Mouse (Mus musculus): ENCODE results near the gene Tmem41a.
"Not testable (repeated sequence)": the region's sequence is repeated elsewhere in the genome, so short reads cannot be mapped to it uniquely, and the experiment has no call there.

Tmem41a gene
- long read RNA-seq, experiment 1, transcript Tmem41a-201 (5 exons, 1,360 nt): major isoform, 18 of 26 reads
- long read RNA-seq, experiment 1, partial matches to known transcripts: 2 of 26 reads
- long read RNA-seq, experiment 1, other reads (novel, unspliced or antisense): 2 of 26 reads
- long read RNA-seq, experiment 2, transcript Tmem41a-202 (4 exons, 1,184 nt): minor isoform, 5 of 24 reads
- long read RNA-seq, experiment 2, transcript Tmem41a-201 (5 exons, 1,360 nt): major isoform, 18 of 24 reads
- long read RNA-seq, experiment 2, partial matches to known transcripts: 1 of 24 reads
- long read RNA-seq, experiment 2, other reads (novel, unspliced or antisense): 0 of 24 reads

DNA sequence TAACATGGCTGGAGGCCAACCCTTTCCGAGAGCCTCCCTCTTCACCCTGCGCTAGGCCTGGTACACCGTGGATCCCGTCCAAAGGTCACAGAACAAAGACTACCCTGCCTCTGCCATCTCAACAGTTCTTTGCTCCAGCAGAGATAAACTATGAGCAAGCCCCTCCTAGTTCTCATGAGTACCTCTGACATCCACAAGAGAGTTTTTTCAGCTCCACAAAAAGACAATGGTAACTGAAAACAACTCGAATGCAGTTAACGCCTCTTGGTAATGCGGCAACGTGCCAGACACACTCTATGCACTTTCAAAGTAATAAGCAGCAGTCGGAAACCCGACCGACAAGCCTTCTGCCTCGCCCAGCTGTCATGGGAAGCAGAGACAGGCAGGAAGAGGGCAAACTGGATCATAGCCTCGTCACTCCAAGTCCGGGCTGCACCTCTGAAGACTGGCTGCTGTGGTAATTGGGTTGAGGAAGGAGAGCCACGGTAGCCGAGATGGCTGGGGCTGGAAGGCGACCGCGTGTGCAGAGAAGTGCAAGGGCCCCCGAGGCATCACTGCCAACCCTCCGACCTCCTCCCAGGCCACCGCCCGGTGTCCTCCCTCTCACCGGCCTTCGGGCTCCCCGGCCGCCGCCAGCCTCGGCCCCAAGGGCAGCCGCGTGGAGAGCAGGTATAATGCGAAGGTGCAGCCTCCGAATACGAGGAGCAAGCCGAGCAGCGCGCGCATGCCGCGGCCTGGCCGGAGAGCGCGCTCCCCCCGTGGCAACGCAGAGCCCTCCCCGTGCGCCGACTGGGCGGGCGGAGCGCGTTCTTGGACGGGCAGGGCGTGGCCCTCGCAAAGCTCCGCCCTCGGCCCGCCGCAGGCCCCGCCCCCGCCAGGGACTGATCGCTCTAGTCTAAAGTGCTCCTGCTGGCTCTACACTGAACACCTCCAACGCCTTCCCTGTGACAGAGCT lies at the start of gene Tmem41a:
Gene Tmem41a (minus strand): TSS at position 792 of the 955 bp plus-strand sequence.
- intact Hi-C loops (cut with DNase I): no loop called here

DNA sequence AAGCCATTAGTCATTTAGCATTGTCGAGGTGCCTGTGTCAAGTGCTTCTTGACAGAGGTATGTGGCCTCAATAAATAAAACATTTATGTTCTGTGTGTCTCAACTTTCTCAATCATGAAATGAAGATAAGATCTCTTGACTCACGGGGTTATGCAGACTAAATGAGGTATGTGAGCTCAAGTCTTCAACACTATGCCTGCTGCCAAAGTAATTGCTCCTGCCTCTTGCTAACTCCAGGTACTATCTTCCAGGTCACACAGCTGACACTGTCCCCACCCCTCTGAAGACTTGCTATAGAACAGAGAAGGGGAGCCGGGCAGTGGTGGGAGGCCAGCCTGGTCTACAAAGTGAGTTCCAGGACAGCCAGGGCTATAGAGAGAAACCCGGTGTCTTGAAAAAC lies 49.0 kb upstream of the Tmem41a start:
- intact Hi-C loops (cut with DNase I): no loop called here

DNA sequence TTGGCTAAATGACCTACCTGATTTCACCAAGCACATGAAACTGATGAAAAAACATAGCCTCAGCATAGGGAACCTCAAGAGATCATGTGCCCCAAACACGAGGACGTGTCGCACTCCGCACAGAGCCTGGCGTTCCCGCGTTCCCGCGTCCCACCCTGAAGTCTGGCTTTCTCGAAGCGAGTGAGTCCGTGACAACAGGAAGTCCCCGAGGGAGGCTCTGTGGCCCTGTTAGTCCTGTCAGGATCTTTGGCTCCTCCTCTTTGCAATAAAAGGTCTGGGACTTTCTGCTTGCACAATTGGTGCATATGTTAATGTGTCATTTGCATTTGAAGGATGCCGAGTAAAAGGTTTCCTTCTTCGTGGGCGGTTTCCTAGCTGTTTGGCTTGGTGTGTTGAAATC lies 48.0 kb upstream of the Tmem41a start, which contains the start of gene Liph:
Gene Liph (minus strand): TSS at position 360 of the 400 bp plus-strand sequence.
- intact Hi-C loops (cut with DNase I): no loop called here

DNA sequence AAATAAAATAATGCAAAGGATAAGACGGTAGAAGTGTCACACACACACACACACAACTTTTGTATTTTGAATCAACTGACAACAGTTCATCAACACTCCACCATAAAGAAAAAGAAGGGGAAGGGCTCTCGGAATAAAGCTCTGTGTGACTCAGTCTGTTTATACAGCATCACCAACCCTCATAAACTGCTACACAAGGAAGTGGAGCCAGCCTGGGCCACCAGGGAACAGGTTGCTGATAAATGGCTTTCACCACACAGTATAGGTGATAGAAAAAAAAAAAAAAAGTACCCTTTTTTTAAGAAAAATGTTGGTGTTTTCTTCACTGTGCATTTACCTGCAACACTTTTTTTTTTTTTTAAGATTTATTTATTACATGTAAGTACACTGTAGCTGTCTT lies 44.4 kb upstream of the Tmem41a start:
- intact Hi-C loops (cut with DNase I): no loop called here

DNA sequence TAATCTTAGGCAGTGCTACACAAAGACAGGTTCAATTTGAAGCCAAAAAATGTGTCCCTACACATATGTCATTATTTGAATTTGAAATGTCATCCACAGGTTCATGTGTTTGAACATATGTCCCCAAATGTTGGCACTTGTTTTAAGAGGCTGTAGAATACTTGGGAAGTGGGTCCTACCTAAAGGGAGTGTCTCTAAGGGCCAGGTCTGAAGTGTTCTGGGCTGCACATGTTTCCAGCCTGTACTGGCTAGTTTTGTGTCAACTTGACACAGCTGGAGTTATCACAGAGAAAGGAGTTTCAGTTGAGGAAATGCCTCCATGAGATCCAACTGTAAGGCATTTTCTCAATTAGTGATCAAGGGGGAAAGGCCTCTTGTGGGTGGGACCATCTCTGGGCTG lies 43.5 kb upstream of the Tmem41a start:
- intact Hi-C loops (cut with DNase I): not testable (repeated sequence)

DNA sequence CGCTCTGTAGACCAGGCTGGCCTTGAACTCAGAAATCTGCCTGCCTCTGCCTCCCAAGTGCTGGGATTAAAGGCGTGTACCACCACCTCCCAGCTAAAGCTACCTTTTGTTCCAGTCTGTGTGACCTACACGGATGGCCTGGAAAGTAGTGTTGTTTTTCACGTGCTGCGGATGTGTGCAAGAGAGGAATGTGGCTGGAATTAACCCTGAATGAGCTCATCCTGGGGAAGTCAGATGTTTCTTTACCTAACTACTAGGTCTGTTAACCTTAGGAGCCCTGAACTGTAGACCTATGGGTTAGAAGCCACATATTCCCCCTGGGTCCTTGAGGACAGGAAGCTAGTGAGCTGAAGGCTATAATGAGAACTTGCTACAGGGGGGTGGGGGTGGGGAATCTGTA lies 40.6 kb upstream of the Tmem41a start:
- intact Hi-C loops (cut with DNase I): no loop called here

DNA sequence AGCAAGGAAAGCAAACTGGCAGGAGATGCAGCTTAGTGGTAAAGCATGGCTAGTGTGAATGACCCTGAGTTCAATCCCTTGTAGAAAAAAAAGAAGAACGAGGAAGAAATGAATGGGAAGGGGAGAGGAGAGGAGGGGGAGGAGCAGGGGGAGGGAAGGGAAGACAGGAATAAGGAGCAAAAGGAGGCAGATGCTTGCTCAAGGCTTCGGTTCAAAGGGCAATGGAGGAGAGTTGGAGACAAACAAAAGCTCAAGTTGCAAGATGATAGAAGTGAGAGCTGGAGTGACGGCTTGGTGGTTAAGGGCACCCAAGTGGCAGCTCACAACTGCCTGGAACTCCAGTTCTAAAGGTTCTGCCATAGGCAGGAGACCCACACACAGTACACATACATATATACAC lies 38.8 kb upstream of the Tmem41a start:
- intact Hi-C loops (cut with DNase I): no loop called here

DNA sequence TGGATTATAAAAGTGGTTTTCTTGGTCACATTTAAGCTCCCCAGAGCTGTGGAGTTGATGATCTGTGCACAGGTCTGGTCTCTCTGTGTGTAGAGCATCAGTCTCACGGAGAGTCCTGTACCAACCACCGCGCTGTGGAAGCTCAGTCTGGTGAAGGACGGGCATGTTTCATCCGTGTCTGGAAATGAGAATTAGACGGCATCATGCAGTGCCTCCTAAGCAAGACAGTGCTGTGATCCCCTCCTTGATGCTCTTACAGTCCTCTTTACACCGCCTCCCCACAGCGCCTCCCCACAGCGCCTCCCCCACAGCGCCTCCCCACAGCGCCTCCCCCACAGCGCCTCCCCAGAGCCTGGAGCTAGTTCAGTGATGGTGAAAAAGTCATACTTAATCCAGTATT lies 36.7 kb upstream of the Tmem41a start:
- intact Hi-C loops (cut with DNase I): no loop called here

DNA sequence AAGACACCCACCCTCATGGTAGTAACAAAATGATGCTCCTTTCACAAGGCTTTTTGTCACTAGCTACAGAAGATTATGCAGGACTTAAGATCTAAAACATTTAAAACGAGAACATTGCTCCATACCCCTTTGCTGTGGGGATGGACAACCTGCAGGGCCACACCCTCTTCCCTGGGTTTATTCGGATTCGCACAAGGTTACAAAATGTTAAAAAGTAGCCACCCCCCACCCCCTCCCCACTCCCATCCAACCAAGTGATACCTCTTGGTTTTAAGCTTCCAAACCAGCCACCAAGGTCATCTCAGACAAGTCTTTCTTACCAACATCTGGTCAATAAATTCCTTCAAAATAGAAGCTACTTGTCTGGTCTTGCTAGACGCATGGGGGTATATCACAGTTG lies 36.2 kb upstream of the Tmem41a start:
- intact Hi-C loops (cut with DNase I): no loop called here

DNA sequence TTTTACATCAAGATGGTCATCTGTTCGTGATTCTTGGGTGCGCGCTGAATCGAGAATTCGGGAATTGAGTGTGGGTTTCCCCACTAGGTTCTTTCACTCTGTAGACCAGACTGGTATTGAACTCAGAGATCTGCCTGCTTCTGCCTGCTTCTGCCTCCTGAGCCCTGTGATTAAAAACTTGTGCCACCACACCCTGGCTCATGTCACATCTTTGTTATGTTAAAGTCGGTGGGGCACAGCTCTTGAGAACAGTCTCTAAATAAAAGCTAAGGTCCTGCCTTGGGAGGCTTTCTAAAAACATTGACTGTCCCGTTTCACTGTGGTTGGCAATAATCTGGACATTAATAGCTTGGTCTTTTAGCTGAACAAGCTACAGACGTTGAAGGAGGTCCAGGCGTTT lies 35.8 kb upstream of the Tmem41a start:
- intact Hi-C loops (cut with DNase I): no loop called here

DNA sequence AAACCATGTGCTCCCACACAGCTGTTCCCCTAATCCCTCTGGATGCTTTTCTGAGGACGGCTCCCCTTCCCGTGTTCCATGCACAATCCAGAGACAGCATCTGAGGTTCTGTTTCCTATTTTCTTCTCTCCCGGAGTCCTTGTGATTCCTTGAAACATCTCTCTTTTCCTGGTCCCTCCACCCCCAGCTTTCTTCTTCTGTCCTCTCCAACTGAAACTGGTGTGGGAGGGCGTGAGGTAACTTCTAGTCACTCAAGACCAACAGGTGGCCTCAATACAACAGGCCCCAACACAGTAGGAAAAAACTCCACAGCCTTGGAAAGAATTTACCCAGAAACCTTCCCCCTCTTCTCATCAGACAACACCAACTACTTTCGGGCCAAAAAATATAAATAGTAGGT lies 30.0 kb upstream of the Tmem41a start:
- intact Hi-C loops (cut with DNase I): no loop called here

DNA sequence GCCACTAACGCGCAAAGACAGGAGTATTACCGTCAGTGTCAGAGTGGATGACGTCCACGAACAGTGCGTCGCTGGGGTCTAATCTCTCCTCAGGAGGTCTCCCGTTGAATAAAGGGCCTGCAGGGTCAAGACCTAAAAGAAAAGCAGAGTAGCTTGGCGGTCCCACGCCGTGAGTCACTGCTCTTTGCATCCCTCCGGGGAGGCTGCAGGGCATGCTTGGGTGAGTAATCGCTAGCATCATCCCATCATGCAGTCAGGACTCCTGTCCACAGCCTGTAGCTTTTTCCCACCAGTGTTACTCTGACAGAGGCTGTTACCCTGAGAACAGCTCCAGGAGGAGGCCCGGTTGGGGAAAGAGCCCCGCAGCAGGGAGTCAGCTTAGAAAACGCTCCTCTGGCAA lies 28.9 kb upstream of the Tmem41a start:
- intact Hi-C loops (cut with DNase I): no loop called here

DNA sequence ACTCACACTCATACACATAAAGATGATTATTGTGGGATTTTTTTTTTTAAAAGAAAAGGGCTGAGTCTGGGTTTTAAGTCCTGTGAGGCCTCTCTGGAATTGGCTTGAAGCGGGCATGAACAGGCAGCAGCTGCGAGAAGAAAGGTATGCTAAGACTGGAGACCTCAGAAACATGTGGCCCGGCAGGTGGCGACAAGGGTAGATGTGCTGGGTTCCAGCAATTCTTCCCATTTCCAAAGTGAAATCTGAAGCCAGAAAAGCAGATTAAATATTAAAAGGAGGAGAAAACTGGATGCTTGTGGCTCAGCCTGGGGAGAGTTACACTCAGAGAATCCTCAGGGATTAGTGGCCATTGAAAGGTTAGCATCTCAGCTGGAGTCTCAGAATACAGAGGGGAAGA lies 24.1 kb upstream of the Tmem41a start:
- intact Hi-C loops (cut with DNase I): no loop called here

DNA sequence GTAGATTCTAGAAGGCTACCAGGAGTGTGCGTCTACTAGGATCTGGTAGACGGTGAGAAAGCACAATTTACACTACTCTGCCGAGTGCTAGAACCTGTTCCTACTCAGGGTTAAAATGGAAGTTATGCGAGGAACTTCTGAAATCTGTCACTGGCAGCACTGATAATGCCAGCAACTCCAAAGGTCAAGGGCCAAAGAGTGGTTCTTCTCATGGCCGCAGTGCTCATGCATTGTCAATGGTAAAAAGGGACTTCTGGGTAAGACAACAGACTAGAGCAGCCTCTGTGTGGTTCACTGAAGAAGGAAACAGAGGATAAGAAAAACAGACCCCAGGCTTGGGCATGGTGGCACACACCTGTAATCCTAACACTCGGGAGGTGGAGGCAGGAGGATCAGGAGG lies 23.2 kb upstream of the Tmem41a start:
- intact Hi-C loops (cut with DNase I): no loop called here

DNA sequence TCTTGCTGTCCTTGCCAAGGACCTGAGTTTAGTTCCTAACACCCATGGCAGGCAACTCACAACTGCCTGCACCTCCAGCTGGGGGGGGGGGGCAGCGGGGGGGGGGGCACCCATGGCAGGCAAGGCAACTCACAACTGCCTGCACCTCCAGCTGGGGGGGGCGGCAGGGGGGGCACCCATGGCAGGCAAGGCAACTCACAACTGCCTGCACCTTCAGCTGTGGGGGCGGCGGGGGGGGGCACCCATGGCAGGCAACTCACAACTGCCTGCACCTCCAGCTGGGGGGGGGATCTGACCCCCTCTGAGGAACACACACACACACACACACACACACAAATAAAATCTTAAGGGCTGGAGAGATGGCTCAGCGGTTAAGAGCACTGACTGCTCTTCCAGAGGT lies 22.5 kb upstream of the Tmem41a start:
- intact Hi-C loops (cut with DNase I): no loop called here

DNA sequence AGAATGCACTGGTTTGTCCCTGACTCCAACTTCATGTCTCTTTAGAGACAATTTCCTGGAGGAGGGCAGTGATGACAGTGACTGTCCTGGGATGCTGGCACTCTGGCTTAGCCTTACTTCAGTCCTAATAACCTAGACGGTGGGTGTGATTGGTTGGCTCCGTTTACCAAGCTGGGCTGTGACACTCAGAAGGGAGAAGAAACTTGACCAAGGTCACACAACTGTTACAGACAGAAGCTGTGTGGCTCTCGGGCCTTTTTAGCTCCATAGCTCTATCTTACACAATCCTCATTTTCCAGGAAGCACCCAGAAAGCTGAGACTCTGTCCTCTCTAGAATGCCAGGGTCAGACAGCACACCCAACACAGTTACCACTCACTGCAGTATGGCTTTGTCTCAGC lies 18.2 kb upstream of the Tmem41a start:
- intact Hi-C loops (cut with DNase I): no loop called here

DNA sequence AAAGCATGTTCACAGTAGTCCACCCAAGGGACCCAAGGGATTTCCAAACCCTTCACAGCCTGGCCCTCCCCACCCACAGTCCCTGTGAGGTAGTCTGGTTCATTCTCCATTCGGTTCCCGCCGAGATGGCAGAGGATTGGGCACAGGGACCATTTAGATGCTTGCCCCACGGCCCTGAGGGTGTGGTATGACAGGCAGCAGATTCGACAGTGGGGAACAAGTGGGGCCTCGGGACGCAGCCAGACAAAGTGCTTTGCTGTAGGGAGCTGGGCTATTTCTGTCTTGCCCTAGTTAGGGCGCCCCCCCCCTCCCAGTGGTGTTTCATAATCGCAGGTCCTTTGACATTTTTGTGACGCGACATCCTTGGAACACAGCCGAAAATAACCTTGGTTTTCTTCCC lies 8.2 kb upstream of the Tmem41a start:
- intact Hi-C loops (cut with DNase I): no loop called here

DNA sequence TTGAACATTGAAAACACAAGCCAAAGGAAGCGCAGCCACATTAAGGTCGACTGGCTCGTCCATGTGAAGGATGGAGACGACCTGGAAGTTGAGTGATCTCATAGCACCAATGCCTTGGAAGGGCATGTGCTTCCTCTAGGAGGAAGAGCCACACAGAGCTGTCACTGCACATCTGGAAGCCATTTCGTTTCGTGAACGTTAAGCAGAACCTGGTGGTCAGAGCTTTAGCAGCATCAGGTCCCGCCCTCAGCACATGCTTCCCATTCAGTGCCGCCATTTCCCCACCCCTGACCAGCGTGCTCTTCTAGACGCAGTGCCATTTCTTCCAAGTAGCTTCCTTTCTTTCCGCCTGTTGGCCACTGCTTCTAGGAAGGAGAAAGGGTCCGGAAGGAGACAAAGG lies 18.9 kb downstream of the Tmem41a start:
- intact Hi-C loops (cut with DNase I): no loop called here

DNA sequence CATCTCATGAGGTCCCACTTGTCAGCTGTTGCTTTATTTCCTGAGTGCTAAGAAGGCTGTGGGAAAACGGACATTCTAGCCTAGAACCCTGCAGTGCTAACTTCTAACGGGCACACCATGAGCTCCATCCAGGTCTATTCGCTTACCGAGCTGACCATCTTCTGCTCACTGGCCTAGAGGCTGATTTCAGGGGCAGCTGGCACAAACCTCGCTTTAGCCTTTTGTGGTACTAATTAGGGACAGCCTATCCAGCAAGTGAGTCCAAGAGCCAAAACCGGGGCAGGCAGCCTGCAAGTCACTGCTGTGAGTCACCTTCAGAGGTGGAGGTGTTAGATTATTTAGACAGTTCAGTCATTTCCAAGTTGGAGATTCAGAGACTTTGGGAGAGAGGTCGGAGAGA lies 30.7 kb downstream of the Tmem41a start:
- intact Hi-C loops (cut with DNase I): no loop called here

DNA sequence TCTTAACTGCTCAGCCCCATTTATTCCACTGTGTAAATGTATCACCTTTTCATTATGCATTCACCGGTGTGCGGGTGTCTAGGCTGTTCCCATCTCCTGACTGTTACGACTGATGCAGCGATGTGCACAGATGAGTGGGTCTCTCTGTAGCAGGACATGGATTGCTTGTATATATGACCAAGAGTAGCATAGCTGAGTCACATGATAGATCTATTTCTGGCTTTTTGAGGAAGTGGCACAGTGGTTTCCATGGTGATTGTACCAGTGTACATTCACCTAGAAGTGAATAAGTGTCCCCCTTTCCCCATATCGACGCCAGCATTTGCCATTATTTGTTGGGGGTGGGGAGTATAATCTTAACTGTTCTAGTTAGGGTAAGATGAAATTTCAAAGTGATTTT lies 34.0 kb downstream of the Tmem41a start:
- intact Hi-C loops (cut with DNase I): no loop called here

DNA sequence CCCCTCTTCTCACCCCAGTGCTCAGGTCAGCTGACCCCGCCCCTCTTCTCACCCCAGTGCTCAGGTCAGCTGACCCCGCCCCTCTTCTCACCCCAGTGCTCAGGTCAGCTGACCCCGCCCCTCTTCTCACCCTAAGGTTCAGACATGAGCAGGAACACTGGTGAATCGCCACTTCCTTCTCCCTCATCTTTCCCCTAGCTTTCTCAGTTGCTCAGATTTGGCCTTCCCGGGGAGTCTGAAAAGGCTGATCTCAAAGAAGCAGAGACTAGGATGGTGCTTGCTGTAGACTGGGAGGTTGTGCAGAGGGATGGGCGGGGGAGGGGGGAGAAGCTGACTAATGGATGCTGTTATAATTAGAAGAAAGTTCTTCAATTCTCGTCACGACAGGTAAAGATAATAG lies 38.4 kb downstream of the Tmem41a start:
- intact Hi-C loops (cut with DNase I): not testable (repeated sequence)

DNA sequence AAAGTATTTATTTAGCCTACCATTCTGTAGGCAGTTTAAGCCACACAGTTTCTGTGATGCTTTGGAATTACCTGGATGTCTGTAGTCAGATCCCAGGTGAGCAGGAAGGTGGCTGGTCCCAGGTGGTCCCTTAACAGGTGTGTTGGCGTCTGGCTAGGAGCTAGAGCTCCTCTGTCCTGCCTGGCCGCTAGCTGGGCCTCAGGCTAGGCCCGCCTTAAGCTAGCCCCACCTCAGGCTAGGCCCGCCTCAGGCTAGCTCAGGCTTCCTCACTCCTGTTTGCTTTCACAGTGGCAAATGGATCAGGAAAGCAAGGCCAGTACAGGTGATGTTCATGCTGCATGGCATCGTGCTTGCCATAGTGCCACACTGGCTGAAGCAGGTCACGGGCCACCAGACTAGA lies 40.5 kb downstream of the Tmem41a start:
- intact Hi-C loops (cut with DNase I): no loop called here

DNA sequence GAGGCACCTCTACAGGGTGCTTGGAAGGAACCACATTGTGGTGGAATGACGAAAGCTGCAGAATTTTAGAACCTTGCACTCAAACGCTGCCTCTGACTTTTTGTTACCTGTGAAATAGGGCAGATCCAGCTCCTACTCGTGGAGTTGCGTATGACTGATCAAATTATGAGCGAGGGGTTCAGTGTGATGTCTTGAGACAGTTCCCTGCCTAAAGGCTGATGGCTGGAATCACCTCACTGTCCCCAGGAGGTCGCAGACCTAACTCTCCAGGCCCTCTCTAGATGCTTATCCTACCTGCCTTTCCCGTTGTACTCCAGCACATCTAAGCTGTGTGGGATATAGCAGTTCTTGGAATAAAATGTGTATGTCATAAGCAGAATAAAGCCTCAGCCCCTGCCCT lies 41.4 kb downstream of the Tmem41a start:
- intact Hi-C loops (cut with DNase I): no loop called here

All from adrenal gland (tissue).